Comparison of ENCODE assay signal across 15 mouse cellular contexts in genomic region chr6:92944711-92945110, GRCm38 (mm10). TPM values are rescaled to one million over a fixed set of nuclear protein-coding genes. Genes with fewer than 3 reads are reported as not detected.
DNase-seq lines count a peak whose midpoint lies in the region; TF ChIP-seq lines count a peak whose summit lies in the region.
"Had no signal": no experiment of that assay in that cellular context is flagged by ENCODE, and none has a peak within 500 bp of the region (broad histone marks: within the 10 kb centered on the region; RNA-seq: fewer than 3 reads in every experiment).

No protein-coding gene starts in this region.

- no peak overlapping the region for H3K9ac ChIP-seq in heart, adult 2 months (ENCODE audit: low read depth, low read length)
- H3K9ac ChIP-seq: hindbrain, embryonic 15.5 days; liver, embryonic 15.5 days; midbrain, embryonic 12.5 days had no signal

- TF ChIP-seq CTCF in heart, adult 2 months (IDR thresholded peaks at IDR 0.05) = no peak
- no peak for TF ChIP-seq CTCF in kidney, adult 2 months (conservative IDR thresholded peaks at IDR 0.05; ENCODE audit: insufficient read depth, insufficient read length, low read depth, low read length)

- H3K27me3 ChIP-seq in heart, adult 2 months (ENCODE audit: control insufficient read depth, insufficient read depth, low read length) = no peaks in the 10 kb centered on the region
- H3K27me3 ChIP-seq in kidney, adult 2 months (replicated peaks; ENCODE audit: control insufficient read depth, insufficient read depth, low read length) = no peaks in the 10 kb centered on the region

- peaks cover 2% of the 10 kb centered on the region for H3K79me2 ChIP-seq in heart, adult 2 months (replicated peaks; ENCODE audit: control insufficient read depth, insufficient read depth, low read length)

- no peaks in the 10 kb centered on the region for H3K4me1 ChIP-seq in heart, adult 2 months (ENCODE audit: control insufficient read depth, insufficient read depth, low read length)
- H3K4me1 ChIP-seq in kidney, adult 2 months (ENCODE audit: control insufficient read depth, insufficient read depth, low read length) = no peaks in the 10 kb centered on the region
- H3K4me1 ChIP-seq: liver, embryonic 15.5 days had no signal

- no peak for DNase-seq in heart, adult 2 months
- DNase-seq in heart, adult 18-20 months = no peak
- DNase-seq in kidney, adult 2 months = peak; percentile 25
- DNase-seq in kidney, adult 9 months = no peak
- peak; percentile 4 for DNase-seq in retina, postnatal 1 day
- no peak for DNase-seq in retina, embryonic 14.5 days (ENCODE audit: low spot score)
- peak; percentile 57 to 64 for DNase-seq in lung, postnatal 4 days
- no peak for DNase-seq in urinary bladder, postnatal 36 days (ENCODE audit: low spot score in 2 of 2)
- DNase-seq: B cell, adult 2 months; cerebellum, postnatal 36 days; gastrocnemius, postnatal 36 days had no signal

- no peak for TF ChIP-seq EP300 in heart, adult 2 months (IDR thresholded peaks at IDR 0.05; ENCODE audit: insufficient read depth, low read depth, low read length)

- TF ChIP-seq POLR2A in heart, adult 2 months (IDR thresholded peaks at IDR 0.05; ENCODE audit: insufficient read depth, low read depth, low read length) = no peak
- TF ChIP-seq POLR2A in kidney, adult 2 months (IDR thresholded peaks at IDR 0.05; ENCODE audit: low read depth, low read length) = no peak

- WGBS in heart, adult 2 months = 54% methylated on average over 7 of the region's 7 CpGs
- WGBS in kidney, adult 2 months = 63% methylated on average over 7 of the region's 7 CpGs

- no peak overlapping the region; the same call in 1 of the 2 replicates for H3K4me3 ChIP-seq in heart, adult 2 months
- no peak overlapping the region for H3K4me3 ChIP-seq in kidney, adult 2 months (ENCODE audit: insufficient read depth, low read depth, low read length)
- H3K4me3 ChIP-seq: liver, embryonic 15.5 days had no signal

- no peaks in the 10 kb centered on the region; the same call in 1 of the 2 replicates for H3K36me3 ChIP-seq in heart, adult 2 months (ENCODE audit: control insufficient read depth, insufficient read depth, low read length)
- H3K36me3 ChIP-seq in kidney, adult 2 months (ENCODE audit: control insufficient read depth, insufficient read depth, low read length) = no peaks in the 10 kb centered on the region
- H3K36me3 ChIP-seq: hindbrain, embryonic 15.5 days; liver, embryonic 15.5 days; midbrain, embryonic 12.5 days had no signal

- intact Hi-C loops in heart, adult 2 months (cut with DNase I) = loop anchor here (2.0 to 5.0 kb wide), 4 partner anchors 24 to 223 kb away; no protein-coding TSS in a partner anchor

- H3K27ac ChIP-seq in heart, adult 2 months = peak overlapping the region; percentile 96
- H3K27ac ChIP-seq in kidney, adult 2 months (ENCODE audit: insufficient read depth, low read depth, low read length) = 0 out of 2 replicates have a peak overlapping the region, but pooled peaks have one; percentile 8
- H3K27ac ChIP-seq: hindbrain, embryonic 15.5 days; layer of hippocampus, adult 2 months; liver, embryonic 15.5 days; midbrain, embryonic 12.5 days had no signal

RNA-seq across cellular contexts. Expression of gene Adamts9, which starts 1.4 kb away (rescaled TPM):
- total RNA-seq in heart, adult 2 months (2021) = 10 to 100 TPM in 1 of 2 experiments, 1 to 10 TPM in 1; 9.6 to 17.5 TPM
- polyA plus RNA-seq in heart, adult 2 months (2012; rRNA removed) = 5.7 and 9.2 TPM in 2 replicates
- 10 to 100 TPM; 11.6 to 13.9 TPM for total RNA-seq in heart, adult 18-20 months (2021)
- polyA plus RNA-seq in kidney, adult 2 months (2012; rRNA removed) = 6.3 and 6.7 TPM in 2 replicates

Comparison
In these comparisons a context has a peak if more than half of its experiments do, and no peak if none do; other contexts are left out.
1. DNase-seq: peak in kidney, adult 2 months (single experiment), retina, postnatal 1 day (single experiment) and lung, postnatal 4 days (2 of 2); none in heart, adult 2 months (0 of 2), heart, adult 18-20 months (0 of 2), kidney, adult 9 months (single experiment), retina, embryonic 14.5 days (single experiment) and urinary bladder, postnatal 36 days (0 of 2).